Mouse (Mus musculus): ENCODE measurements around the gene Tcp10a.
"Not testable (repeated sequence)": the region's sequence is repeated elsewhere in the genome, so short reads cannot be mapped to it uniquely, and the experiment has no call there.

Gene Tcp10a

DNA sequence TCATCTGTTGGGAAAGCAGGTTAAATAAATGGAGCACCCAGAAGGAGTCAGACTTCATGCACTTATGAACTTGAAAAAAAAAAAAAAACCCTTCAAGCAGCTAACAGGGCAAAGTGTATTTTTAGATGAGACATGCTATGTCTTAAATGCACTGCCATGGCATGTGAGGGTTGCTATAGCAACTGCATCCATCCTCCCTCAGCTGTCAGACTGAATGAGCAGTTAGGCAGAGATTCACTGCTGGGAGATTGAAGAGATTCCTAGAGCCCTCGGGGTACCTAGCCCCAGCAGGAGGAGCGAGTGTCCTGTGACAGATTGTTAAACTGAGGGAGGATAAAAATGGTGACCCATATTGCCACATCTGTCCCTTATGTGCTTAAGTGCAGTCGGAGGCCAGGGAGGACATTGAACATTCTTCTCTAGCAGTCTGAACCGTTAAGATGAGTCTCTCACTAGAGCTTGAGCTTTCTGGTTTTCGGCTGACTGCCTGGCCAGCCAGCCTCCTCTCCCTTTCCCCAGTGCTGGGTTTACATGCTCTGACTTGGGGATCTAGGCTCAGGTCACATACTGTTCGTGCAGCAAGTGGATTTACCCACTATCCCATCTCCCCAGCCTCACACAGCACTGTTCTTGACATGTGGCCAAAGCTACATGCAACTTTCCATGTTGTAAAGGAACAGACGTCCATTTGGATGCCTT lies 42.4 kb downstream of the Tcp10a start:
- not testable (repeated sequence) for DNase-seq (ENCODE audit: low read depth, low spot score)

DNA sequence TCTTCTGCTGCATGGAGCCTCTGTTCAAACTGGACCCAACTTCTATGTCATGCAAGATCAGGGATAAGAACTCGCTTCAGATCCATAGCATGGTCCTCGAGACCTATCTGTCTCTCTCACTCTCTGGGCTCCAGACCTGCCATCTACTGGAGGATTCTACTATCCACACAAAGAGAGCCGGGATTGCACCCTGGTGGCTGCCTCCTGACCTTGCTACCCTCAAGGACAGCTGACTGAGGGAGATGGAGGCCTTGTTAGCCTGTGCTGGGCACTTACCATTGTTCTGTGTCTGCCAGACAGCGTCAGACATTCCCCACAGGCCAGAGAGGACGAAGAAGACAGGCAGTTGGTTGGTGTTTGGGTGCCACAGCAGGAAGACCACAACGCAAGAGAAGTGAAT lies 45.0 kb downstream of the Tcp10a start:
- DNase-seq (ENCODE audit: low read depth, low spot score): not testable (repeated sequence)

DNA sequence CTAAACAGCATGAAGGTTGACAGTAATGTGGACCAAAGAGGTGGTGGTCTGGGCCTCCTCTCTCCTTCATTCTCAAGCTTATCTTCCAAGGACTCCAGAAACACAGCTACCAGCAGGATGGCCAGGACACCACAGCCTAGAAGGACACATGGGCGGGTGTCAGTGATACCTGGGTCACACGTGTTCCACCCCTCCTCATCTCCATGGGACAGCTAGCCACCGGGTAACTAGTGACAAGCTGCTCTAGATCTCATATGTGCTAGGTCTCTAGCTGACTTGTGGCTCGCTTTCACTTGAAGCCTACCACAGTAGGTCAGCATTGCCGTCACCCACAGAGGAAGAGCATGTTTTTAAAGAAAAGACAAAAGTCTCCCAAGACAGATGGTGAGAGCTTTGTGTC lies 47.4 kb downstream of the Tcp10a start, which contains the start of gene Gm49630:
Gene Gm49630 (minus strand): TSS at position 101 of the 400 bp plus-strand sequence.
- DNase-seq (ENCODE audit: low read depth, low spot score): not testable (repeated sequence)

DNA sequence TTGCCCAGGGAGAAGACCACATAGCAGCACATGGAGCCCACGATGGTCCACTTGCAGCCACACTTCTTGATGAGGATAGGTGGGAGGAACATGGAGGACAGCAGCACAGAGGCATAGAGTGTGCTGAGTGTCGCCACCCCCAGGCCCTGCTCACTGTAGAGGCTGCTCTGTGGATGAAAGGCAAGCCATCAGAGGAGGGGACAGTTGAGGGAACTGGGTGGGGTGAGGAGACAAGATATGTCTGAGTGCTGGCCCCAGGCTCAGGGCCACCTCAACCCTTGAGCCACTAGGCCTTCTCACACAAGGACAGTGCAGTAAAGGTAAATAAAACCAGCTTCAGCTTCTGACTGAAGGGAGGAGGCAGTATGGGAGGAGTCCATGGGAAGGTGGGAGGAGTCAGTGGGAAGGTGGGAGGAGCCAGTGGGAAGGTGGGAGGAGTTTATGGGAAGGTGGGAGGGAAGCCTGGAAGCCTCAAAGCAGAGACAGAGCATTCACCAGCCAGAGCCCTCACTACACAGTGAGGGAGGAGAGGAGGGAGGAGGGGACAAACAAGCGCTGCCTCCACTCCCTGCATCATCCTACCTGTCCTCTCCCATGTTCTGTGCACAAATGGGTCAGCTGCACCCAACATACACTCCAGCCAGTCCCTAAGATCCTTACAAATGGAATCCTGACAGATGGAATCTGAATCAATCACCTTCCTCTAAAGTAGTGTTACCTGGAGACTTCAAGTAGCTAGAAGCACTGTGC lies 52.7 kb downstream of the Tcp10a start:
- DNase-seq (ENCODE audit: low read depth, low spot score): not testable (repeated sequence)

DNA sequence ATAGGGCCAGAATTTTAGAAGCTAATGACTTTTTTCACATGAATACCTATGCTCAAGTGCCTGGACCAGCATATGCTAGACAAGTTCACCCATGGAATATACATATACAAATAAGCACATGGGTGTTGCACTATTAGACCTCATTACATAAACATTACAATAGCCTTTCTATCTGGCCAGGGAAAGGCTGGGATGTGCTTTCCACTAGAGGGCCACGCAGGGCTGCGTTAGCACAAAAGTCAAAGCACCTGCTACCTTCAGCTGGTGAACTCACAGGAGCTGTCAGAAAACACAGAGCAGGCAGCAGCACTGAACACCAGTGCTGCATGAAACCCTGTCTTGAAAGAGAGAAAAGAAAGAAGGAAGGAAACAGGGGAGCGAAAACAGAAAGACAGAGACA lies 53.5 kb downstream of the Tcp10a start:
- DNase-seq (ENCODE audit: low read depth, low spot score): not testable (repeated sequence)

DNA sequence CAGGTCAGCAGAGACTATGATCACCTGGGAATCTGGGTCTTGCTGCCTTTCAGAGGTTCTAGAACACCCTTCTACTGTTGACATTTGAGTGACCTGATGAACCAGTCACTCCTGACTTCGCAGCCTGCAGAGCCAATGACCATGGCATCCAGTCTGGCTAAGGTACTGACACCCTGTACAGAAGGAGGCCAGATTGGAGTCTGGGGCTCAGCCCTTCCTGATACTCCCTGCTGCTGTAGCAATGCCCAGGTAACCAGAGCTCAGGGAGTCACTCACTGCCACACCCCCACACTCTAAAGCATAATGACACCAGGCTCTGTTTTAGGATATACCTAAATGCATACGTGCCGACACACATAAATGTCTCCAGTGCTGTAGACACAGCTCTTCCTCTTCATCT lies 58.3 kb downstream of the Tcp10a start:
- not testable (repeated sequence) for DNase-seq (ENCODE audit: low read depth, low spot score)

DNA sequence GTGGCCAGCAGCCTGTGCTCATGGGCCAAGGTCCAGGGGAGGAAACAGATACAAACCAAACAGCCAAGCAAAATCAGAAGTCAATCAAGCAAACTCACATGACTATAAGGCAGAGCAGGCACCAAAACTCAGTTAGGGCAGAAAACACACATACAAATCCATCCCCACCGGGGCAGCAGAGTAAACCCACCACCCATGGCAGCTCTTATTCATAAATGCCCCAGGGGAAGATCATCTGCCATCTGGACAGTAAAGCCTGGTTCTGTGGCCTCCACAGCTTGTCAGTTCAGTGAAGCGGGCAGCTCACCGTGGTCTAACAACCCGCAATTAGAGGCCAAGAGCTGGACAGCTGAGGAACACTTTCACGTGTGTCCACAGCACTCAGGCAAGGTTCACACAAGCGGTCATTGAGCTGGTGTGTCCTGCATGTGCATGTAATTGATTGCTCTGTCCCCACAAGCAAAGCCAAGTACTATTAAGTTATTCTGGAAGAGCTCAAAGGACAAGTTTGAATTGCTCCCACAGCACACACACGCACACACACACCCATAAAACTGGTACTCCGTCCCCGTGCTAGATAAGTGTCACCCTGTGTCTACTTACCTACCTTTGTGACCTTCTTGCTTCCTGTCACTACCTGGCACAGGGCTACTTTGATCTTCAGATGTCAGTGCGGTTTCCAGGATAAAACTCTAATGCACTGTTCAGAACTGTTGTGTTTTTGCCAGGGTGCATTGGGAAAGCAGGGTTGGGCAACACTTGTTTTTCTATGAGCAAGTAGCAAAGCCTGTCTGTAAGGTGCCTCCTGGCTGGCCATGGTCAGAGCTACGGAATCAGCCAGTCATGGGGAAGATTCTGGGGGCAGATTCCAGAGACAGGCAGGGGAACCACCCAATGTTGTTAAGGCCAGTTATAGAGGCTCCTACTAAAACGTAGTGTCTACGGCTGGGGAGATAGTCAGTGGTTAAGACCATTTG lies 59.0 kb downstream of the Tcp10a start:
- DNase-seq (ENCODE audit: low read depth, low spot score): not testable (repeated sequence)

DNA sequence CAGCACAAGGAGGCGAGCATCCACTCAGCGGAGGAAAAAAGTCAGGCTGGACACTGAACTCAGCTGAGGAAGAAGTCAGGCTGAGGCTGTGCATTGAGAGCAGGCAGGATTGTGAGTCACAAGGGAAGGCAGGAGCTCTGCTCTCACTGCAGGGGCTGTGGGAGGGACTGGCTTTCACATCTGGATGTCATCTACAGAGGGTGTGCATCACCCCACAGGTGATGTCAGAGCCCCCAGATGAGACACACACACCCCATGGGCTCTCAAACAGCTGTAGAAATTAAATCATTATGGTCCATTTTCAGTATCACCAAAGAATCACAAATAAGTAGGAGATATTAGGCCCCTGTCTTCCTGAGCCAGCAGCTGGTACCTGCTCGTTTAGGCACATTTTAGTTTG lies 60.9 kb downstream of the Tcp10a start, which contains the start of gene Unc93a2:
Gene Unc93a2 (minus strand): TSS at position 101 of the 400 bp plus-strand sequence.
- DNase-seq (ENCODE audit: low read depth, low spot score): not testable (repeated sequence)

DNA sequence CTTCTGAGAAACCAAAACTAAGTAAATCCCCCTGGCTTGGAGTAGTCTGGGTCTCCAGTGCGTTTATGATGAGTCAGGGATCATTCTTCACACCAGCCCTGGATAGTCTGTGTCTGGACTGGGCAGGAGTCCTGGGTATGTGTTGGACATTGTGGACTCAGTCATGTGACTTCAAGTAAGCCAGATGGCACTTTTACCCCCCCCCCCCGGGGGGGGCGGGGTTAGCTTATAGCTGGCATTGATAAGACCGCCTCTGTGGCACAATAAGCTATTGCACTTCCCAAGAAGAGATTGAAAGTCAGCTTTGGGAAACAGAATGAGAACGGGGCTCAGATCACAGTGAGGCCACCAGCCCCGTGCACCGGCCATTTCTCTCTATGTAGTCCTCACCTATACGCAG lies 61.6 kb downstream of the Tcp10a start:
- not testable (repeated sequence) for DNase-seq (ENCODE audit: low read depth, low spot score)

DNA sequence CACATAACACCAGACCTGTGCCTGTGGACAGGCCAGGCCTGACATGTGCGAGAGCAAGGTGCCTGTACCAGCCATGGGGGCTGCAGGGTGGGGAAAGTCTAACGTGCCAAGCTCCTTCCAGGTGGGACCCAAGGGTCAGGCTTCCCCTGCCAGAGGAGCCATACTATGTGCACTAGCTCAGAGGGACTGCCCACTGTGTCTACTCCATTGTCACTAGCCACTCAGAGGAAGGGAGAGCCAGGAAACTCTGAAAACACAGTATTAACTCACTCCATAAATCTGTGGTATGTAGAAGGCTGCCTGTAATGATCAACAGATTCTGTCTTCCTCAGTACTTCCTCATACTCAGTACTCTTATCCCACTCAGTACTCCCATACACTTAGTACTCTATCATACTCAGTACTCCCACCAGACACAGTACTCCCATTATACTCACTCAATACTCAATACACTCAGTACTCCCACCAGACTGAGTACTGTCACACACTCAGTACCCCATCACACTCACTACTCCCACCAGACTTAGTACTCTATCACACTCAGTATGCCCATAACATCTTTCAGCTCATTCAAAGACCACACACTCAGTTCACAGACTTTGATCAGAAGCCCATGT lies 64.0 kb downstream of the Tcp10a start:
- DNase-seq (ENCODE audit: low read depth, low spot score): not testable (repeated sequence)

DNA sequence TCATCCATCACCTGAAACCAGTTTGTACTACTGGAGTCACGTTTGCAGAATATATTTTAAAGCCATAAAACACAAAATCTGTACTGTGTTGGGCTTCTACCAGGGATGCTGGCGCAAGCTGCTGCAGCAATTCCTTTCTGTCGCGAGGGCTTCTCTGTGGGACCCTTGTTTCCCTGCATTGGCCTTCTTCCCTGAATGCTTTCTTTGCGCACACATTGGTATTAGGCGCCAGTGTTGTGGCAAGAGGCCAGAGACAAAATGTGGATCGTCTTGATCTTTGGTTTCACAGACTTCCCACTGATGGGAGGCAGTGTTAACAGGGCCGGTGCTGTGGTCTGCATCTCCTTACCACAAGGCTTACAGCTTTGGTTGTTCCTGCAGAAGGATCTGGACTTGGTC lies 64.5 kb downstream of the Tcp10a start:
- not testable (repeated sequence) for DNase-seq (ENCODE audit: low read depth, low spot score)

DNA sequence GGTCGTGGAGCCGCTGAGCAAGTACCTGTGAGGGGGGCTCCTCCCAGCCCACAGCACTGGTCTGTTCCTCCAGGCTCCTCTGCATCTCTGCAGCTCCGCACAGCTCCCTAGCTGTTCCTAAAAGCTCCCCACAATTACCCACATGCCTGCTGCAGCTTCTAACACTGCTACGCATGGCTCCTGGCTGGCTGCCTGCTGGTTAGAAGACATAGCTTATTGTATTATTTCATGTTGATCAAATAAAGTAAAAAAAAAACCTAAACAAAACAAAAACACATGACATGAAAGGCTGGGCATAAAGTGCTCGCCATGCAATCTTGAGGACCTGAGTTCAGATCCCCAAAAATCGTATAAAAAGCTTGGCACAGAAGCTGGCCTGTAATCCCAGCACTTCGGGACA lies 65.5 kb downstream of the Tcp10a start:
- not testable (repeated sequence) for DNase-seq (ENCODE audit: low read depth, low spot score)

DNA sequence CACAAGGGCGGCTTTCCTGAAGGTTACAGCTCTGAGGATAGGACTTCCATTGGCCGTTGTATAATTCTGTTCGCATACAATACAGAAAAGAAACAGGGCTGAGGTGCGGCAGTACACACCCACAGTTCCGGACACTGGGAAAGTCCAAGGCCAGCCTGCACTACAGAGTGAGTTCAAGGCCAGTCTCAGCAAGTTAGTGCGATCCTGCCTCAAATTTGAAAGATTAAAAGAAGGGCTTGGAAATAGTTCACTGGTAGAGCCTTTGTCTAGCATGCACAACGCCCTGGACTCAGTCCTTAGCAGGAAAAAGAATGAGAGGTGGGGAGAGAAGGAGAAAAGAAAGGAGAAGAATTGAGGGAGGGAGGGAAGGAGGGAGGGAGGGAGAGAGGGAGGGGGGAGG lies 70.7 kb downstream of the Tcp10a start:
- DNase-seq (ENCODE audit: low read depth, low spot score): peak; percentile 18

Measured in ES-CJ7 (cell line).